Mouse (Mus musculus) cerebral cortex, adult 2 months (tissue): Measurements from ENCODE around the gene Thsd4.

ENCODE experiments used
- WGBS: fragments of 180-500 bp; shearing (Covaris S2); methylation state at CpG from one replicate; pipeline ENCODE4 v1.1.7; 2018; 5-methylcytosine and 5-hydroxymethylcytosine counted together

Thsd4 gene

GRCm38 (mm10) chr9:60521806-60522264 is at the start of gene Thsd4:
TSS of gene Thsd4 (minus strand) at chr9:60522046.
- 2% methylated on average over 51 of the region's 51 CpGs for WGBS

DNA sequence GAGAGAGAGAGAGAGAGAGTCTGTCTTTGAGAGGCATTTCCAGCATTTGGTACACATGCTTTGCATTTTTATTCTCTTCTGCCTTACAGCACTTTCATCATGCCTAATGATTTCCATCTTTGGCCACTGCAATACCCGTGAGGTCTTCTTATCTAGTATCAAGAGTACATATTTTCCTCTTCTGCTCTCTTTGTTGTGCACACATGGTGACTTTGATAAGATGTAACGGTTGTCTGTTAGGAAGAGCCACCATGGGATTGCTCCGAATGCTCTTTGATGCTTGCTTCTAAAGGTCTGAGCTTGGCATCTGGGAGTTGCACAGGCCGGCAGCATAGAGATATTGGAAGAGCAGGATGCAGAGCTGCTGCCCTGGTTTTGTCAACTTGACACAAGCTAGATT is 49.2 kb upstream of the Thsd4 start:
- WGBS, result 85% methylated on average over 4 of the region's 4 CpGs

GRCm38 (mm10) chr9:60569366-60569765 is 47.5 kb upstream of the Thsd4 start:
- whole genome bisulfite sequencing, result 68% methylated on average over 2 of the region's 2 CpGs

- 93% methylated on average over 7 of the region's 7 CpGs for WGBS
These were observed 42.0 kb upstream of the Thsd4 start for GRCm38 (mm10) chr9:60563809-60564208.

DNA sequence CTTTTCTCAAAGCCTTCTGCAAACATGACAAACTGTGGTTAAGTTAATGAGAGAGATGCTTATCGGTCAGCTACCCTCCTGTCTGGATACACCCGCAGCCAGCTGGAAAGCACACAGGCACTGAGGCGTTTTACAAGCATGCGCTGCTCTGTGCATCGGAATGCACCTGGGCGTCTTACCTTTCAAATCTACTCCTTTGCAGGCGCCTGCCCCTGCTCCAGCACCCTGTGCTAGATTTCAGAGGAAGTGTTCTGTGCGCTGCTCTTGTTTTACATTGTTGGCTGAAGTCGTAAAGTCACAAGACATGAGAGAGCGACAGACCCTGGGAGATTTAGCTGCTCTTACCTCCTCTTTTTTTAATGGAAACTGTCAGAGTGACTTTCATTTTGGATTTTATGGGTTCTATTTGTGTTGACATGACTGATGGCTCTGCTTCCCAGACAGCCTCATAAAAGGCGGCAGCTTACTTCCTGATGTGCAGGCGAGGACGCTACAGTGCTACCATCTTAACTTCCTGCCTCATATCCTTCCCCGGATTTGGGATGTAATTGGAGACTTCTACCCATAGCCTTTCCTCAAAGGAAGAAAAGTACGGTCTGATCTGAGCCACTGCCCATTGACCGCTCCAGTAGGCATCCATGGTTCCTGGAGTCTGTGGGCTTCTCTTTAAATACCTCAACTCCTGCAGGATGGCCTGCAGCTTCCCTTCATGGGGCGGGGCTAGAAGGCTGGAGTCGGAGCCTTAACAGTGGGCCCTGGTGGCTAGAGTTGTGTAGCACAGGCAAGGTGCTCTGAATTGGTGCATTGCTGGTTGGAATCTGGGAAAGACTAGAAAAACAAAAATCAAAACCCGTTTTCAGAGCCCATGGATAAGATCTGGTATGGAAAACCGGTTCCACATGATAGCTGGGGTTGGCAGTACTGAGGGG is 40.9 kb upstream of the Thsd4 start:
- WGBS, result 64% methylated on average over 20 of the region's 20 CpGs

GRCm38 (mm10) chr9:60561641-60562289 is 39.9 kb upstream of the Thsd4 start:
- WGBS, result 35% methylated on average over 9 of the region's 9 CpGs

DNA sequence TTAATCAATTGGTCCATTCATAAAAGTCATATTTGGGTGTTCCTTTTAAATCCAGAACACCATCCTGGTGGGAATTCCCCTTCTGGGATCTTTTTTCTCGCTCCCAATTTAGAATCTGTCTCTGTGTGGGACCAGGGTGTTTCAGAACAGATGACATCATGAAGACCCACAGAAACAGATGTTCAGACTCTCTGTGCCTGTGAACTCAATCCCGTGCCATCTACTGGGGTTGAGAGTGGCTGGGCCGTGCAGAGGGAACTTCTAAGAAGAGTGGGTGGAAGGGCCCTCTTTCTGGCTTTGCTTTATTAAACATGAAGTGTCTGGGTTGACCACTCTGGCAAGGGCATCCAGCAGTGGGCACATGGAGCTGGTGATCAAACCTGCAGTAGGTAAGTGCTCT is 36.7 kb upstream of the Thsd4 start:
- WGBS, result 46% methylated on average over 3 of the region's 3 CpGs

DNA sequence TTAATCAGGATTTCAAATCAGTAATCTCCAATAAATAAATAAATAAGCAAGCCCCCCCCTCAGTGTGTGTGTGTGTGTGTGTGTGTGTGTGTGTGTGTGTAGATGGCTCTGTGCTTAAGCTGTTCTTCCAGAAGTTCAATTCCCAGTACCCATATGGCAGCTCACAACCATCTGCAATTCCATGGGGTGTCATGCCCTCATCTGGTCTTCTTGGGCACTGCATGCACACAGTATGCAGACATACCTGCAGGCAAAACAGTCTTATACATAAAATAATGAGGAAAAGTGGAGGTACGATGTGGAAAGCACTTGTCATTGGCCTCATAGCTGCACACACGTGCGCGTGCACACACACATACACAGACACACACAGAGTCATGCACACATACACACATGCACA is 29.4 kb upstream of the Thsd4 start:
- 97% methylated on average over 4 of the region's 4 CpGs for WGBS

DNA sequence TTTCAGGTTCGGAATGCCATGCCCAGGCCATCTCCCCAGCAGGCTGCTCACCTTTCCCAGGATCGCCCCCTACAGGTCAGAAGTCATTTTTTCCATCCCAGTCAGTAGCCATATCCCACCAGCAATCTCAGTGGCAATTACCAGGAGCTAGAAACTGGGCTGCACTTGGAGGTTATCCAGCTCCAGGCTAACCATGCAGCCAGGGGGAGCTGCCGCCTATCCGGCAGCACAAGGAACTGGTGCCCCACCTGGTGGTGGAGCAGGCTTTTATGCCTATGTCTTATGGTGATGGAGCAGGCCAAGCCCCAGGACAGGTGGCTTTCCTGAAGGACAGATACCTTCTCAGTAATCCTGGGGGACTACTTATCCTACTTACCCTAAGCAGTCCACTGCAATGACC is 26.3 kb upstream of the Thsd4 start:
- 35% methylated on average over 4 of the region's 4 CpGs for WGBS

GRCm38 (mm10) chr9:60546169-60546568 is 24.3 kb upstream of the Thsd4 start:
- 85% methylated on average over 2 of the region's 2 CpGs for WGBS

DNA sequence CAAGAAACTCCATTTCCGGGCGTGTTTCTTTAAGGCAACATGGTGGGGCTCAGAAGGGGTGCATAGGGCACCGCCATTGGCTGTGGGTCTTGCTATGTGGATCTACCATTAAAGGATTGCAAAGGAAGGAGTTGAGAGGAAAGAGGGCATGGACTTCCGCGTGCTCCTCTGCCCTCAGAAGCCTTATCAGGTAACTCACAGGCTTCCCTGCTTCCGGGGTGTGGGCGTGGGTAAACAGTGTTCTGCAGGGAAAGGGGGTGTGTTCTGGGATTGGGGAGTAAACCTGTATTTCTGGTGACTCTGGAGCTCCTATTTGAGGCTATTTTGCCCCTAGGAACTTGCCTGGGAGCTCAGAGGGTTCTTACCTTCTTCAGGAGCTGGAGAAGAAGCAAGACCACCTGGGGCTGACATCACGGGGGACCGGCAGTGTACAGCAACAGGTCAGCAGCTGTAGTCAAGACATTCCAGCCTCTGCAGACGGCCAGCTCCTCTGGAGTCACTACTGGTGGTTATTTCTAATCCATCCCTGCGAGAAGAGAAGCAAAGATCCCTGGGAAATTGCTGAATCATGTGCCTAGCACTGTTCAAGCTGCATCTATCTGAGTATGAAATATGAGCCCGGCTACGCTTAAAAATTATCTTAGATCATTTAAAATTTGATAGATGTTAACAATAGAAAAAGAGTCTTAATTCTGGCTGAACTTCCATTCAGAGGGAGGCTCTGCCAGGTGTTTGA is 23.7 kb upstream of the Thsd4 start:
- 74% methylated on average over 13 of the region's 13 CpGs for WGBS

- WGBS, result 88% methylated on average over 7 of the region's 7 CpGs
These were observed 21.7 kb upstream of the Thsd4 start for GRCm38 (mm10) chr9:60543422-60544015.

DNA sequence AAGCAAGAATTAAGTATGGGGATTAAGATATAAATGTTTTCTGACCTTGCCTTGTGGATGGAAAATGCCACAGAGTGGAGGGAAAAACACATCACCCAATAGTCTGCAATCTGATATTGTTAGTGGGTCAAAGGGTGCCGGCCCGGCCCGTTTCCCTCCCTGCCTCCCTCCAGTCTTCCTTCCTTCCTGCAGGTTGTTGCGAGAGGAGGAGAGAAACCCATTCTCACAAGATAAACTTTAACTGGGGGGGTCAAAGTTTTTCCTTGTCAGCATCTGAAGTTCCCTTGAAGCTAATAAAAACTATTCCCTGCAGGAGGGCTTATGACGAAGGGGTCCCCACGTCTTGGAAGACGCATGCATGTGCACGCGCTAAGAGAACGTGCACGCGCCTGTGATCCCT is 8.5 kb upstream of the Thsd4 start:
- WGBS, result 90% methylated on average over 12 of the region's 12 CpGs

GRCm38 (mm10) chr9:60529348-60530243 is 7.8 kb upstream of the Thsd4 start:
- WGBS, result 90% methylated on average over 10 of the region's 10 CpGs

GRCm38 (mm10) chr9:60528269-60528668 is 6.4 kb upstream of the Thsd4 start:
- WGBS, result 80% methylated on average over 3 of the region's 3 CpGs

GRCm38 (mm10) chr9:60527836-60528235 is 6.0 kb upstream of the Thsd4 start:
- WGBS, result 94% methylated on average over 2 of the region's 2 CpGs

DNA sequence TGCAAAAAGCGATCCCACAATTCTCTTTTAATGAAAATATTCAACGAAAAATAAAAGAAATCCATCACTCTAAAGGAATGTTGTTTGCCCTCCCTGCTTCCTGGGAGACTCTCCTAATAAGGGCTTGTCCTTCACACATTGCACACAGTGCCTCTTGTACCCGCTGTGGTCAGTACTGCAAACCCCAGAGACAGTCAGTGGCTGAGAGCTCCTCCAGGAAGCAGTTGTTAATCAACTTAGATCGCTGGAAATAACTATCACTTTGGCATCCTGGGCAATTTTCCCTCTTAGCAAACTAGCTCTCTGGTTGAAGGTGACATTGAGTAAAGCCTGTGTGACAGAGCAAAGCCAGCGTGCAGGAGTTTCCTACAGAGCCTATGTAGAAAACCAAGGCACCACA is 5.2 kb upstream of the Thsd4 start:
- 82% methylated on average over 5 of the region's 5 CpGs for WGBS

- whole genome bisulfite sequencing, result 83% methylated on average over 5 of the region's 5 CpGs
These were observed 4.3 kb upstream of the Thsd4 start for GRCm38 (mm10) chr9:60526195-60526594.

DNA sequence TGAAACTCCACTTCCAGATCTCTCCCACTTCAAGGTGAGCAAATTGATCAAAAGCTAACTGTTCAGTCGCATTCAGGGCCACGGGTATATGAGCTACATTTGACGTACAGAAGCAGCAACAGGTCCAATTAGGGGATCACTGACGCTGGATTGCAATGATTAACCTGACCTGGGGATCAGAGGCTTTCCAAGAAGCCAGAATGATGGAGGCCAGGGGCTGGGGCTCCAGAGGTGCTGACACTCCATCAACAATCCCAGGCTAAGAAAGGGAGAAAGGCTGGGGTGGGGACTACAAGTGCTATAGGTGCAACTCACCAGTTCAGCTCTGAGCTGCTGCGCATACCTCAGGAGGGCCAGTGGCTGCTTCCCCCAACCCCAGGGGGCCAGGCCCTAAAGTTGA is 703 bp downstream of the Thsd4 start:
- 81% methylated on average over 5 of the region's 5 CpGs for WGBS

DNA sequence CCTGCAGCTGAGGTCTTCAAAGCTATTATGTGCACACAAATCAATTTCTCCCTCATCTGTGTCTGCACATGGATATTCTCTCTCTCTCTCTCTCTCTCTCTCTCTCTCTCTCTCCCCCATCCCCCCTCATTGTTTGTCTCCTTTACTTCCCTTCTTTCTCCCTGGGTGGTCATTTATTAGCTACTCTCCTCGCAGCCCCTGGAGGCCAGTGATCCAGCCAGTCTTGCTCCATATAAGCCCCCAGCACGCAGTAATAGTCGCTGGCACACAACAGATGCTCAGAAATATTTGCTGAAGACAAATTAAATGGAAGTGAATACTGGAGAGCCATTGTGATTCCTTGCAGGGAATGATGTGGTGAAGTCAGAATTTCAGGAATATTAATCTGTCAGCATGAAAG is 2.2 kb downstream of the Thsd4 start:
- 80% methylated on average over 3 of the region's 3 CpGs for WGBS

DNA sequence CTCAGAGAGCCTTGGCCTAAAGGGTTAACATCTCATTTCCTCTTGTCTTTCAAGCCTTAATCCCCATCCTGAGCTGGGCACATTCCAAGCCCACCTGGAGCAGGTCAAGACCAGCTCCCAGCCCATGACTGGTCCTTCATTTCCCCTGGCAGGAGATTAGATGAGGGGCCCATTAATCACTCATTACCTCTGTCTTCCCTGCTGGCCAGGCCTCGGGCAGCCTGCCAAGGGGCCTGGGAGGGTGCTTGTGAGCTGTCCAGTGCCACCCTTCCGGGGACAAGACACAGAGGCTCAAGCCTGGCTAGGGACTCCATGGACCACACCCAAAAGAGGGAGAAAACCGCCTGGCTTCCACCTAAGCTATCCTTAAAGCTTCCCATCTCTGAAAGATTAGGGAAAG is 3.6 kb downstream of the Thsd4 start:
- 59% methylated on average over 3 of the region's 3 CpGs for WGBS
